Mouse (Mus musculus) neural tube, embryonic 10.5 days (tissue): Measurements from ENCODE around the gene Ube2l6.

Source experiments
- DNase-seq: peaks from one replicate; pipeline ENCODE4 v3.0.0-alpha.2; 2017; ENCODE audit warnings: low spot score; ENCODE audit errors: extremely low spot score

Ube2l6 gene

DNA sequence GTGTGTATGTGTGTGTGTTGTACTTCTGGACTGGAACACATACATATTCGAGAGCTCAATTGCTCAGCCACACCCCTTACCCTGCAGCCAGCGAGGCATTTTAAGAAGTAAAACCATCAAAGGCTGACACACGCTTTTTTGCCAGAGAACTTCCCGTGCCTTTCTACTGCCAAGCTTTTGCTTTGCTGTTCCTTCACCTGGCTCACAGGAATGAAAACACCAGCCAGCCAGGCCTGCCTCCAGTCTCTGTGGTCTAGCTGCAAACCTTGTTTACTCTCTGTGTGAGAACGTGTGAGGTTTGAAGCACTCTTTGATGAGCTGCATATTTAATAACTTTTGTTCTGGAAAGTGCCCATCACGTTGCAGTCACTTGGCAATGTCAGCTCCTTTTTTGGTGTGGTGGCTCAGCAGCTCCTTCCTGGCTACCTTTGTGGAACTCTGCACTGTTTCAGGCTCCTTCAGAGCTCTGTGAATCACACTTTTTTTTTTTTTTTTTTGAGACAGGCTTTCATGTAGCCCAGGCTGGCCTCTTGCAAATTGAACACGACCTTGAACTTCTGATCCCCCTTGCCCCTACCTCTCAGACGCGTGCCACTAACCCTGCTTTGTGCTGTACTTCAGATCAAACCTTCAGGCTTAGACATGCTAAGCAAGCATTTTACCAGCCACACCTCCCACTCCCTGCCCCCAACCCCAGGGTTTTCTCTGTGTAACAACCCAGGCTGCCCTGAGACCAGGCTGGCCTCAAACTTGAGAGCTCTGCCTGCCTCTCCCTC lies 39.4 kb downstream of the Ube2l6 start:
- no peak for DNase-seq

DNA sequence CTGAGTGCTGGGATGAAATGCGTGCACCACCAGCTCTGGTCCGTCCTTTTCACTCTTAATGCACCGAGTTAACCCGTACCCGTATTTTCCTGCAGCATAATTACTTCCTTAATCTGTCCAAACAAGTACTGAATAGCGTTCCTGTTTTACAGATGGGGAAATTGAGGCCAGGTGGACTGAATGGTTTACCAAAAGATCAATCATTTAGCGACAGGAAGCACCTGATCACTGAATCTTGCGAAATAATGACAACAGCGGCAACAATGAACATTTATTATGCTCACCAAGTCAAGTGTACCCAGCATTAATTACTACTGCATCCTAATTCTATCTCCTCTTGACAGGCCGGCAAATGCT lies 39.9 kb downstream of the Ube2l6 start, which contains the start of gene Slc43a1:
Slc43a1 (plus strand) TSS at position 258 of the 357 bp plus-strand sequence.
- DNase-seq, result no peak

- DNase-seq, result peak; percentile 60
Measured at GRCm38 (mm10) chr2:84838993-84839980, 40.7 kb downstream of the Ube2l6 start.

GRCm38 (mm10) chr2:84840016-84840747 lies 41.6 kb downstream of the Ube2l6 start:
- DNase-seq, result peak; percentile 84

DNA sequence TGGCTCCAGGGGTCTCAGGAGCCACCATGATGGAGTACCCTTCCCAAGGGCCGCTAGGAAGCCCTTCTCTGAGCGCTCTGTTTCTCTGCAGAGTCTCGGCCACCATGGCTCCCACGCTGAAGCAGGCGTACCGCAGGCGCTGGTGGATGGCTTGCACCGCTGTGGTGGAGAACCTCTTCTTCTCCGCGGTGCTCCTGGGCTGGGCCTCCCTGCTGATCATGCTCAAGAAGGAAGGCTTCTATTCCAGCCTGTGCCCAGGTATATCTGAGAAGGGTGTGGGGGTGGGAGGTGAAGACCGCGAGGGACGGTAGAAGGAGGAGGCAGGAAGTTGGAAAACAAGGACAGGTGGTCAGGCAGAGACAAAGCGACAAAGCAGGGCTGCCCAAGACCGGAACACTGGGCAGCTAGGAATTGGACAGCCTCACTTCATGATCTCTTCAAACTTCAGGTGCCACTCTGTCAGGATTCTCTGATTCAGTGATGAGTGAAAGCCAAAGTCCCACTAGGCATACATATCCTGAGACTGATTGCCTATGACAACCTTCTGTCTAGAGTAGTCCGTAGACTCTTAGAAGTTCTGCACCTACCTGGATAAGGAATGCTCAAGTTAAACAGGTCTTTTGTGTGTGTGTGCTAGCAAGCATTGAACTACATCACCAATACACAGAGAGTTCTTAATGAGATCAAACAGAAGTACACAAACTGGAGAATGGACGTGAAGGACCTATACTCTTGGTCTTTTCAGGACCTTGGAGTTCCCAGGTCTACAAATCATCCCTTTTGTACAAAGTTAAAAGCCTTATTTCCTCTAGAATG lies 42.3 kb downstream of the Ube2l6 start:
- DNase-seq, result no peak

- no peak for DNase-seq
Measured at GRCm38 (mm10) chr2:84841905-84842304, 43.3 kb downstream of the Ube2l6 start.

GRCm38 (mm10) chr2:84843654-84844053 lies 45.0 kb downstream of the Ube2l6 start:
- DNase-seq, result no peak

DNA sequence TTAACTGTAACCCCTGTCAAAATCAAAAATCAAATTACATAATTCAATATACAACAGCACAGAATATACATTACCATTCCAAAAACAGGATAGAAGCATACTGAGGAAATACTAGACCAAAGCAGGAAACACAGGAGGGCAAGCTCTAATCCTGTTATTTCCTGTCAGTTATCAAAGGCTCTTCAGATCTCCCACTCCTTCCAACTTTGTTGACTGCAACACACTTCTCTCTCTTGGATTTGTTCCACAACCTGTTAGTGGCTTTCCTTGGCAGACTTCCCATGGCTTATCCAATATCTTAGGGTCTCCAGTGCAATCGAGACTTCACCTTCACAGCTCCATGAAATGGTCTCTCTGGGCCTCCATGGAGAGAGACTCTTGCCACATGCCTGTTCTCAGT lies 46.6 kb downstream of the Ube2l6 start:
- DNase-seq, result no peak

DNA sequence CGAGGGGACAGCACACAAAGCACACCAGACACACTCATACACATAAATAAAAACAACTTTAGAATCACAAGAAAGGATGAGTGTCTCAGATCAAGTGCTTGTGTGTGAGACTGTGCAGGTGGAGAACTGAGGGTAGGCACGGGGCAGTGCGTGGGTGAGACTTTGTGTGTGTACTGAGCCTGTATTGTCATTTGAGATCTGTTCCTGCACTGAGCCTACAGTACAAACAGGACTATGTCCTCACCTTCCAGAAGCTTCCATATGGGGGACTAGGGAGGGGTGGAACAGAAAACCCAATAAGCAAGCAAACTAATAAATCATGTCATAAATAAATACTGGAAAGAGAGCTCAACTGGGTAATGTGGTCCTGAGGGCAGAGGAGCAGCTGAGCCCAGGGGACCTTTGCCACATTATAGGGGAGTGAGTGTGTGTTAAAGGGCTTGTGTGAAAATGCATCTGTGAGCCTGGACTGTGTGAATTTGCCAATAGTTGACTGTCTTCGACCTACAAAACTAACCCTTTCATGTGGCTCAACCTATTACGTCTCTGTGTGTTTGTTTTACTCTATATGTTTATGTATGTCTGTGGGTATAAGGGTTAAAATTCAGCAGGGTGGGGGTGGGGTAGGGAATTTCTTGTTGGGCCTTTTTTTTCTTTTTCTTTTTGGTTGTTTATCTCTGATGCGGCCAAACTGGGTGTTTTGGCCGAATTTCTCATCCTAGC lies 51.9 kb downstream of the Ube2l6 start:
- DNase-seq, result no peak

DNA sequence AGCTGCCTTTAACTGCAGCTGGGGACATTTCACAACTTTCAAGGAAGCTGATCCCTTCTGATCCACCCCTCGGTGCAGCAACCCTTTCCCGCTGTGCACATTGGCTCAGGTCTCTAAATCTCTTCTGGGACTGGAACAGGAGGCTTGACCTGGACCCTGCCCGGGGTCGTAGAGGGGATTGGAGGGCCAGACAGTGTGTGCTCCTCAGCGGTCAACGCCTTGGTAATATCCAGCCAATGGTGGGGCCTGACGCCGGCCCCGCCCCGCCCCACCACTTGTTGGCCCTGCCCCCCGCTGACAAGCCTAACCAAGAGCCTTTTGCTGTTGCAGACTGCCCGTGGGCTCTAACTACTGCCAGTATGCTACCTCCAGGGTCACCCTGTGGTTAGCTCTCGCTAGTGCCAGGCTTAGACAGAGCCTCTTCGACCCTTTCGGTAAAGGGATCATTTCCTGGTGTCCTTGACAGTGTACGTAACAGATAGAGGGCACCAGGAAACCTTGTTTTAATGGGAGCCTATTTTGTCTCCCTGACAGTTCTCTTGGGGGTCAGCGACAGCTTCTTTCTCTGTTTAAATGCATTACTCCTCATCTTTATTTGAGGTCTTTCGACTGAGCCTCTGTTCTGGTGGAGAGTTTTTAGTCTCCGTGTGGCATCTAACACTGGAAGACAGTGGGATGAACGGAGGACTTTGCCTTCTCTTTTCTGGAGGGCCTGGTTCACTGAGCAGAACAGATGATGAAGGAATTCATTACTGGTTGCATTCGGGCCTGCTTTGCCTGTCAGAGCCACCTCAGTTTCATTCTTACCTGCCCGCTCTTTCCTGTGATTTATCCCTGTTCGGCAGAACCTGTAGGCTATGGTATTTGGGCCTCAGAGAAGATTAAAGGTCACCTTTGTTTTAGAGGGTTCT lies 52.8 kb downstream of the Ube2l6 start:
- DNase-seq, result peak; percentile 58

DNA sequence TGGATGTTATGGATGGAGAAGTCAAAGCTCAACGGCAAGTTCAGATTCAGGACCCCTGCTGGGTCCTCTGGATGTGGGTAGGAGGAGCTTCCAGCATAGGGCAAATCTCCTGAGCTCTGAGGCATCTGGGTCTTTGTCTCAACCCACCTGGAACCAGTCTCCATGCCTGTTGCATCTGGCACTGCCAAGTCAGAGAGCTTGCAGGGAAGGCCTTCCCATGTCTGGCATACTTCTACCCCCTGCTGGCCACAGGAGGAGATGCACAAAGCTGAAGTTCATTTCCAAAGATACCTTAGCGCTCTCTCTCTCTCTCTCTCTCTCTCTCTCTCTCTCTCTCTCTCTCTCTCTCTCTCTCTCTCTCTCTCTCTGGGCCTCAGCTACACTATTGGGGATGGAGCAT lies 57.1 kb downstream of the Ube2l6 start:
- DNase-seq, result no peak

GRCm38 (mm10) chr2:84858551-84858950 lies 59.9 kb downstream of the Ube2l6 start:
- no peak for DNase-seq
